Mouse (Mus musculus): ENCODE results near the gene Krt88. TPM values are rescaled to one million over a fixed set of nuclear protein-coding genes. Genes with fewer than 3 reads are reported as not detected.

The Krt88 gene
- polyA plus RNA-seq, 1 experiment from 2014 or later, result not detected

DNA sequence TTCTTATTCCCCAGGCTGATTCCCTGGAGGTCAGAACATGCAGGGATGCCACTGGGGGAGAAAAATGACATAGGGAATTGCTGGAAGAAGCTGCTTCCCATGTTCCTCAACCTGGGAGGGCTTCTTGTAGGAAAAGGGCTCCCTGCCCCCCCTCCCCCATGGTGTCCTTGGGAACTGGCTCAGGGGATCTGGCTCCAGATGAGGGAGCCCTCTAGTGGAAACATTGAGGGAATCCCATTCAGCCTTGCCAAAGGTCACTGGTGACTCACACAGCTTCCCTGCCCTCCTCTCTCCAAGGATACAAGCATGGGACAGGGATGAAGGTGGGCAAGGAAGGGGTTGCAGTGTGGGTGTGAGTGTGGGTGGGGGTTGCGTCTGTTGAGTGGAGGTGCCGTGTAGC lies 49.6 kb downstream of the Krt88 start:
- no peak overlapping the region for H3K4me3 ChIP-seq (replicated peaks)
- H3K9ac ChIP-seq (replicated peaks), result no peak overlapping the region
- H3K36me3 ChIP-seq, result no peaks in the 10 kb centered on the region
- peaks cover 16% of the 10 kb centered on the region; the same call in 1 of the 2 replicates for H3K4me1 ChIP-seq (replicated peaks)
- no peaks in the 10 kb centered on the region for H3K9me3 ChIP-seq
- H3K27me3 ChIP-seq, result peaks cover 10% of the 10 kb centered on the region; the same call in 1 of the 2 replicates
- 66% methylated on average over 2 of the region's 2 CpGs for WGBS
- ATAC-seq (ENCODE audit: insufficient number of reproducible peaks, insufficient read depth, low FRiP score, low TSS enrichment, low read depth), result no peak
- H3K27ac ChIP-seq, result no peak overlapping the region
- H3K4me2 ChIP-seq, result no peak overlapping the region

Other genes with a start within 250 kb of the Krt88 start
- gene Grasp, start 223.6 kb upstream of the Krt88 start, polyA plus RNA-seq (2016; fragmentation: Nextera tagmentation; extraction: Ambion mirVana), result 7.9 and 10.5 TPM in 2 replicates
- gene Nr4a1, start 193.5 kb upstream of the Krt88 start, polyA plus RNA-seq (2016; fragmentation: Nextera tagmentation; extraction: Ambion mirVana), result 5.5 and 7.0 TPM in 2 replicates
- 66.9 and 67.4 TPM in 2 replicates for gene Atg101, start 163.5 kb upstream of the Krt88 start, polyA plus RNA-seq (2016; fragmentation: Nextera tagmentation; extraction: Ambion mirVana)
- gene 6030408B16Rik, start 154.5 kb upstream of the Krt88 start, polyA plus RNA-seq (2016; fragmentation: Nextera tagmentation; extraction: Ambion mirVana), result 4.5 and 4.7 TPM in 2 replicates
- 0.09 and 0.26 TPM in 2 replicates for gene Krt80, start 77.6 kb upstream of the Krt88 start, polyA plus RNA-seq (2016; fragmentation: Nextera tagmentation; extraction: Ambion mirVana)
- 21.2 and 24.3 TPM in 2 replicates for gene Krt7, start 36.7 kb upstream of the Krt88 start, polyA plus RNA-seq (2016; fragmentation: Nextera tagmentation; extraction: Ambion mirVana)
- gene Krt87, start 8.9 kb upstream of the Krt88 start, polyA plus RNA-seq (2016; fragmentation: Nextera tagmentation; extraction: Ambion mirVana), result 0.29 and 0.56 TPM in 2 replicates
- gene Krt81, start 16.0 kb downstream of the Krt88 start, polyA plus RNA-seq (2016; fragmentation: Nextera tagmentation; extraction: Ambion mirVana), result not detected in 2 replicates
- gene Krt86, start 25.7 kb downstream of the Krt88 start, polyA plus RNA-seq (2016; fragmentation: Nextera tagmentation; extraction: Ambion mirVana), result not detected in 2 replicates
- not detected in 2 replicates for gene Krt83, start 43.8 kb downstream of the Krt88 start, polyA plus RNA-seq (2016; fragmentation: Nextera tagmentation; extraction: Ambion mirVana)
- not detected in 2 replicates for gene Gm49425, start 69.5 kb downstream of the Krt88 start, polyA plus RNA-seq (2016; fragmentation: Nextera tagmentation; extraction: Ambion mirVana)
- gene Krt84, start 85.1 kb downstream of the Krt88 start, polyA plus RNA-seq (2016; fragmentation: Nextera tagmentation; extraction: Ambion mirVana), result not detected in 2 replicates
- not detected in 2 replicates for gene Krt82, start 102.9 kb downstream of the Krt88 start, polyA plus RNA-seq (2016; fragmentation: Nextera tagmentation; extraction: Ambion mirVana)
- gene Krt90, start 115.2 kb downstream of the Krt88 start, polyA plus RNA-seq (2016; fragmentation: Nextera tagmentation; extraction: Ambion mirVana), result 0.08 and 0.24 TPM in 2 replicates
- gene Krt75, start 126.2 kb downstream of the Krt88 start, polyA plus RNA-seq (2016; fragmentation: Nextera tagmentation; extraction: Ambion mirVana), result 0.27 and 0.30 TPM in 2 replicates
- gene Gm5414, start 180.4 kb downstream of the Krt88 start, polyA plus RNA-seq (2016; fragmentation: Nextera tagmentation; extraction: Ambion mirVana), result not detected in 2 replicates
- gene Gm5478, start 199.6 kb downstream of the Krt88 start, polyA plus RNA-seq (2016; fragmentation: Nextera tagmentation; extraction: Ambion mirVana), result not detected in 2 replicates
- not detected in 2 replicates for gene Krt6b, start 232.5 kb downstream of the Krt88 start, polyA plus RNA-seq (2016; fragmentation: Nextera tagmentation; extraction: Ambion mirVana)
- 0.55 and 0.59 TPM in 2 replicates for gene Krt6a, start 246.6 kb downstream of the Krt88 start, polyA plus RNA-seq (2016; fragmentation: Nextera tagmentation; extraction: Ambion mirVana)